Mouse (Mus musculus) 3134 (cell line): ENCODE results near the gene Tbc1d23.
A peak's percentile ranks its signal among the peaks of the same experiment; 100 is the strongest.

Source experiments
- DNase-seq: peaks from one replicate; pipeline ENCODE4 v3.0.0-alpha.2; 2011; ENCODE audit warnings: low spot score; ENCODE audit not compliant: insufficient read length; ENCODE audit errors: extremely low read depth

Gene Tbc1d23

GRCm38 (mm10) chr16:57165157-57165556 lies 66.1 kb downstream of the Tbc1d23 start:
- no peak for DNase-seq

- no peak for DNase-seq
These were observed 67.6 kb downstream of the Tbc1d23 start for GRCm38 (mm10) chr16:57163694-57164093.

- no peak for DNase-seq
These were observed 68.5 kb downstream of the Tbc1d23 start for GRCm38 (mm10) chr16:57162841-57163240.

GRCm38 (mm10) chr16:57159835-57160234 lies 71.5 kb downstream of the Tbc1d23 start:
- DNase-seq, result no peak

GRCm38 (mm10) chr16:57157728-57158127 lies 73.6 kb downstream of the Tbc1d23 start:
- no peak for DNase-seq

GRCm38 (mm10) chr16:57157076-57157475 lies 74.2 kb downstream of the Tbc1d23 start:
- no peak for DNase-seq

GRCm38 (mm10) chr16:57155899-57156298 lies 75.4 kb downstream of the Tbc1d23 start:
- DNase-seq, result no peak

- DNase-seq, result no peak
These were observed 79.9 kb downstream of the Tbc1d23 start for GRCm38 (mm10) chr16:57151437-57151836.

- no peak for DNase-seq
These were observed 86.6 kb downstream of the Tbc1d23 start for GRCm38 (mm10) chr16:57144741-57145140.

- no peak for DNase-seq
These were observed 97.7 kb downstream of the Tbc1d23 start for GRCm38 (mm10) chr16:57133611-57134010.

GRCm38 (mm10) chr16:57132326-57132725 lies 99.0 kb downstream of the Tbc1d23 start:
- DNase-seq, result no peak

- DNase-seq, result no peak
These were observed 99.8 kb downstream of the Tbc1d23 start for GRCm38 (mm10) chr16:57131544-57131943.

- no peak for DNase-seq
These were observed 100.4 kb downstream of the Tbc1d23 start for GRCm38 (mm10) chr16:57130752-57131400.

- no peak for DNase-seq
These were observed 103.5 kb downstream of the Tbc1d23 start for GRCm38 (mm10) chr16:57127825-57128224.

- no peak for DNase-seq
These were observed 105.0 kb downstream of the Tbc1d23 start for GRCm38 (mm10) chr16:57126268-57126667.

GRCm38 (mm10) chr16:57122682-57123445 lies 108.4 kb downstream of the Tbc1d23 start:
- DNase-seq, result no peak

GRCm38 (mm10) chr16:57121816-57122415 lies 109.4 kb downstream of the Tbc1d23 start:
- DNase-seq, result no peak

GRCm38 (mm10) chr16:57120913-57121815 lies 110.1 kb downstream of the Tbc1d23 start, which contains the start of gene Tomm70a:
Tomm70a (plus strand) TSS chr16:57121703.
- DNase-seq, result peak; percentile 98
